In genomic region chr7:141228279-141229067, GRCm38 (mm10) we compare ENCODE assay signal across 8 mouse cellular contexts. TPM values are rescaled to one million over a fixed set of nuclear protein-coding genes. Genes with fewer than 3 reads are reported as not detected.
DNase-seq lines count a peak whose midpoint lies in the region; ATAC-seq lines count a peak whose summit lies in the region.

Phrf1 (plus strand) TSS chr7:141228784.

- H3K79me2 ChIP-seq in macrophage (ENCODE audit: inconsistent target), result peaks cover 47% of the 10 kb centered on the region

- H3K36me3 ChIP-seq in hindbrain, embryonic 16.5 days (ENCODE audit: control insufficient read depth, insufficient read depth, low read length), result peaks cover 14% of the 10 kb centered on the region
- peaks cover 20% of the 10 kb centered on the region for H3K36me3 ChIP-seq in macrophage (ENCODE audit: inconsistent target)

- peak within 1 kb of the TSS; percentile 85 for H3K4me2 ChIP-seq in hindbrain, embryonic 16.5 days (ENCODE audit: low read length)

- H3K9me3 ChIP-seq in hindbrain, embryonic 16.5 days (ENCODE audit: control insufficient read depth, low read length), result no peaks in the 10 kb centered on the region

- under 1% methylated on average over 70 of the region's 76 CpGs for WGBS in hindbrain, embryonic 16.5 days
- under 1% methylated on average over 75 of the region's 76 CpGs for WGBS in macrophage (ENCODE audit: missing documents)

- H3K9ac ChIP-seq in hindbrain, embryonic 16.5 days (ENCODE audit: low read depth, low read length), result peak within 1 kb of the TSS; percentile 95

- peak within 1 kb of the TSS; percentile 74 for H3K4me3 ChIP-seq in hindbrain, embryonic 16.5 days (ENCODE audit: low read length)
- H3K4me3 ChIP-seq in macrophage (ENCODE audit: inconsistent target), result peak within 1 kb of the TSS; percentile 95

- DNase-seq in T-cell, adult 2 months (ENCODE audit: low spot score), result peak; percentile 87
- DNase-seq in cerebellum, postnatal 36 days, result peak; percentile 93 to 94
- peak; percentile 93 for DNase-seq in gastrocnemius, adult 18-20 months (ENCODE audit: low spot score)
- DNase-seq in left cerebral cortex, adult 18-20 months (ENCODE audit: low spot score in 2 of 2), result peak; percentile 92 to 97
- DNase-seq in right cerebral cortex, adult 18-20 months, result peak; percentile 91
- DNase-seq in urinary bladder, postnatal 10 days (ENCODE audit: low spot score), result peak; percentile 80

- ATAC-seq in hindbrain, embryonic 16.5 days, result peak; percentile 94

- peaks cover 18% of the 10 kb centered on the region for H3K4me1 ChIP-seq in hindbrain, embryonic 16.5 days (ENCODE audit: control insufficient read depth, insufficient read depth, low read depth, low read length)

- H3K27me3 ChIP-seq in hindbrain, embryonic 16.5 days (replicated peaks; ENCODE audit: control insufficient read depth, insufficient read depth, low read length), result no peaks in the 10 kb centered on the region

- peak within 1 kb of the TSS; percentile 98 for H3K27ac ChIP-seq in hindbrain, embryonic 16.5 days (ENCODE audit: low read depth, low read length)
- H3K27ac ChIP-seq in macrophage, result peak within 1 kb of the TSS; percentile 97

RNA-seq across cellular contexts. Expression of gene Phrf1, which starts in this region (rescaled TPM):
- 10 to 100 TPM; 19.5 to 24.8 TPM for total RNA-seq in gastrocnemius, adult 18-20 months (2021)
- 57.1 and 67.4 TPM in 2 replicates for polyA plus RNA-seq in hindbrain, embryonic 16.5 days (2015; fragmentation: Nextera tagmentation; extraction: Ambion mirVana)
- 10 to 100 TPM; 73.6 to 75.1 TPM for total RNA-seq in left cerebral cortex, adult 18-20 months (2021)
- total RNA-seq in macrophage (2018; cell fraction: chromatin; rRNA removed), result 100 to 1,000 TPM in 25 of 26 experiments, 10 to 100 TPM in 1; 97.8 to 209 (median 159) TPM
- 10 to 100 TPM; 30.1 to 57.3 (median 44.3) TPM for total RNA-seq in macrophage (2018; cell fraction: cytosol; rRNA removed)
- total RNA-seq in macrophage (2018; cell fraction: nucleus; rRNA removed), result 100 to 1,000 TPM in 16 of 26 experiments, 10 to 100 TPM in 10; 80.5 to 153 (median 109) TPM
- 36.7 to 44.4 TPM (median 42.6 TPM) in 3 replicates for polyA plus RNA-seq in macrophage (2018)

Comparison
In these comparisons a context has a peak if more than half of its experiments do, and no peak if none do; other contexts are left out.
1. Peak in every context shown above with its lines: DNase-seq, ATAC-seq, H3K4me3 ChIP-seq and H3K27ac ChIP-seq.